Mouse (Mus musculus): ENCODE data around the gene Dnaaf1. TPM values are rescaled to one million over a fixed set of nuclear protein-coding genes. Genes with fewer than 3 reads are reported as not detected.

Dnaaf1 gene
- 0.83 and 2.5 TPM in 2 replicates for polyA plus RNA-seq (2014; fragmentation: Nextera tagmentation; extraction: Ambion mirVana)

- peak; percentile 88 for ATAC-seq (ENCODE audit: low read depth)
- DNase-seq (ENCODE audit: low spot score): peak; percentile 92
- H3K27ac ChIP-seq (replicated peaks; ENCODE audit: low read depth, low read length): no peak within 1 kb of the TSS
Measured at GRCm38 (mm10) chr8:119574437-119575365, at the start of gene Dnaaf1, which contains the start of gene Hsdl1. Gene Dnaaf1 (plus strand): TSS chr8:119575235. Gene Hsdl1 (minus strand): TSS chr8:119575183.

DNA sequence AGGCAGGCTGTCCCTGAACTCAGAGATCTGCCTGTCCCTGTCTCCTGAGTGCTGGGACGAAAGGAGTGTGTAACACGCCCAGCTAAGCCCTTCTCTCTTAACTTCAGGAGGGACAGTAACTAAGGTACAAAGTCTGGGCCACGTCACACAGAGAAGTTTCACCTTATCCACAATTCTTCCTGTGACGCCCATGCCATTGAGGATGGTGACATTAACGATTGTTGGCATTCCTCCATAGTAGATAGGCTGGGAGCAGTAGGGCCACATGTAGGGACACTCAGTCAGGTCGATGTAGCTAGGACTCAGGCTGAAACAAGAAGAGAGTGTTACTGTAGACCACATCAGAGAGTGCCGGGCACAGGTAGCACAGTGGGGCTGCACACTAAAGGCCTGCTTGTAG is 46.3 kb upstream of the Dnaaf1 start:
- Histone ChIP-seq H3K36me3 (ENCODE audit: control insufficient read depth, insufficient read depth, low read length) (peaks cover 95% of the 10 kb centered on the region), H3K27ac (replicated peaks; ENCODE audit: low read depth, low read length) (no peak overlapping the region), H3K9ac (ENCODE audit: low read depth, low read length) (no peak overlapping the region), H3K4me1 (ENCODE audit: control insufficient read depth, insufficient read depth, low read length) (no peaks in the 10 kb centered on the region), H3K4me2 (ENCODE audit: low read depth, low read length) (no peak overlapping the region), H3K9me3 (ENCODE audit: control insufficient read depth, low read length) (no peaks in the 10 kb centered on the region), H3K4me3 (ENCODE audit: low read depth, low read length) (no peak overlapping the region), H3K27me3 (replicated peaks; ENCODE audit: control insufficient read depth, insufficient read depth, low read length) (no peaks in the 10 kb centered on the region)
- ATAC-seq (ENCODE audit: low read depth): no peak
- no peak for DNase-seq (ENCODE audit: low spot score)
- 92% methylated on average over 7 of the region's 7 CpGs for WGBS

More at GRCm38 (mm10) chr8:119574437-119575365, at the start of gene Dnaaf1, which contains the start of gene Hsdl1:
- no peaks in the 10 kb centered on the region for H3K9me3 ChIP-seq (ENCODE audit: control insufficient read depth, low read length)
- peak within 1 kb of the TSS; percentile 79 for H3K4me3 ChIP-seq (ENCODE audit: low read depth, low read length)
- H3K9ac ChIP-seq (ENCODE audit: low read depth, low read length): peak within 1 kb of the TSS; percentile 71
- WGBS: under 1% methylated on average over 47 of the region's 97 CpGs
- H3K4me2 ChIP-seq (ENCODE audit: low read depth, low read length): peak within 1 kb of the TSS; percentile 96
- peaks cover 5% of the 10 kb centered on the region for H3K4me1 ChIP-seq (ENCODE audit: control insufficient read depth, insufficient read depth, low read length)
- no peaks in the 10 kb centered on the region for H3K36me3 ChIP-seq (ENCODE audit: control insufficient read depth, insufficient read depth, low read length)
- peaks cover 9% of the 10 kb centered on the region for H3K27me3 ChIP-seq (replicated peaks; ENCODE audit: control insufficient read depth, insufficient read depth, low read length)

DNA sequence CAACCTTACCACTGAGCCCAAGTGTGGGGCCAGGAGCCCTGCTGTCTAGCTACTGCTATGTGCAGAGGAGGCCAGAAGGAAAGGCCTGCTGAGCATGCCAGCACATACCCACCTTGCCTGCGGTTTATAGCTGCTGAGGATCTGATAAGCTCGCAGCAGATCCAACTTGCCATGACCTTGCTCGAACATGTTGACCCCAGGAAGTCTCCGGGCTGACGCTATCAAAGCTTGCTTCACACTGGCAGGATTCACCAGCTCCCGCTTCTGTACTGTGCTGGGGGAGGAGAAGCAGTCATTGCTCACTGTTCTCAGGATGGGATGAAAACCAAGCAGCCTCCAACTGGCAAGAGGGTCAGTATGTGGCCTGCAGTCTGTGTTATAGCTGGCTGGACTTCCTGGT is 44.1 kb upstream of the Dnaaf1 start:
- H3K9me3 ChIP-seq (ENCODE audit: control insufficient read depth, low read length): no peaks in the 10 kb centered on the region
- H3K4me3 ChIP-seq (ENCODE audit: low read depth, low read length): no peak overlapping the region
- DNase-seq (ENCODE audit: low spot score): no peak
- no peak for ATAC-seq (ENCODE audit: low read depth)
- H3K36me3 ChIP-seq (ENCODE audit: control insufficient read depth, insufficient read depth, low read length): peaks cover 95% of the 10 kb centered on the region
- H3K4me2 ChIP-seq (ENCODE audit: low read depth, low read length): no peak overlapping the region
- no peaks in the 10 kb centered on the region for H3K27me3 ChIP-seq (replicated peaks; ENCODE audit: control insufficient read depth, insufficient read depth, low read length)
- H3K4me1 ChIP-seq (ENCODE audit: control insufficient read depth, insufficient read depth, low read length): no peaks in the 10 kb centered on the region
- WGBS: 90% methylated on average over 6 of the region's 6 CpGs
- no peak overlapping the region for H3K9ac ChIP-seq (ENCODE audit: low read depth, low read length)
- H3K27ac ChIP-seq (replicated peaks; ENCODE audit: low read depth, low read length): no peak overlapping the region

DNA sequence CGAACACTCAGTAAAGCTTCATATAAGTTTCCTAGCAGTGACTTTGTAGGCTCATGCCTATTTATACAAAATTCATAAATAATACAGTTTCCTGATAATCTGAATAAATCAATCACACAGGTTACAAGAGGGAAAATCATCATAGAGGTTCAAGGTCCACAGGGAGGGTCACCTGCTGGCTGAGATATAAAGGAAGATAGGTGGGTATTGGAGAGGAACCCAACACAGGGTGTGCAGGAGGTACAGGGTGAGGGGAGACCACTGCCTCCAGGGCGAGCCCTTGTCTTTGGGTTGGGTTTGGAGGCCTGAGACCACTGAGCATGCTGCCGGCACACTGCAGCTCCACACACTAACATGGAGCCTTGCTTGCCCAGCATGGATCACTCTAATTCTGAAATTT is 43.6 kb upstream of the Dnaaf1 start:
- H3K27ac ChIP-seq (replicated peaks; ENCODE audit: low read depth, low read length): no peak overlapping the region
- H3K4me1 ChIP-seq (ENCODE audit: control insufficient read depth, insufficient read depth, low read length): no peaks in the 10 kb centered on the region
- H3K4me2 ChIP-seq (ENCODE audit: low read depth, low read length): no peak overlapping the region
- peaks cover 100% of the 10 kb centered on the region for H3K36me3 ChIP-seq (ENCODE audit: control insufficient read depth, insufficient read depth, low read length)
- H3K9ac ChIP-seq (ENCODE audit: low read depth, low read length): no peak overlapping the region
- ATAC-seq (ENCODE audit: low read depth) (no peak), DNase-seq (ENCODE audit: low spot score) (no peak)
- H3K4me3 ChIP-seq (ENCODE audit: low read depth, low read length): no peak overlapping the region
- H3K27me3 ChIP-seq (replicated peaks; ENCODE audit: control insufficient read depth, insufficient read depth, low read length): no peaks in the 10 kb centered on the region
- WGBS: 88% methylated on average over 3 of the region's 3 CpGs
- H3K9me3 ChIP-seq (ENCODE audit: control insufficient read depth, low read length): no peaks in the 10 kb centered on the region

- no peaks in the 10 kb centered on the region for H3K4me1 ChIP-seq (ENCODE audit: control insufficient read depth, insufficient read depth, low read length)
- DNase-seq (ENCODE audit: low spot score): no peak
- ATAC-seq (ENCODE audit: low read depth): no peak
- H3K27me3 ChIP-seq (replicated peaks; ENCODE audit: control insufficient read depth, insufficient read depth, low read length): no peaks in the 10 kb centered on the region
- no peak overlapping the region for H3K27ac ChIP-seq (replicated peaks; ENCODE audit: low read depth, low read length)
- H3K9ac ChIP-seq (ENCODE audit: low read depth, low read length): no peak overlapping the region
- H3K9me3 ChIP-seq (ENCODE audit: control insufficient read depth, low read length): no peaks in the 10 kb centered on the region
- H3K36me3 ChIP-seq (ENCODE audit: control insufficient read depth, insufficient read depth, low read length): peaks cover 100% of the 10 kb centered on the region
- no peak overlapping the region for H3K4me2 ChIP-seq (ENCODE audit: low read depth, low read length)
- H3K4me3 ChIP-seq (ENCODE audit: low read depth, low read length): no peak overlapping the region
- 87% methylated on average over 9 of the region's 9 CpGs for WGBS
Measured at GRCm38 (mm10) chr8:119531973-119532372, 43.1 kb upstream of the Dnaaf1 start.

DNA sequence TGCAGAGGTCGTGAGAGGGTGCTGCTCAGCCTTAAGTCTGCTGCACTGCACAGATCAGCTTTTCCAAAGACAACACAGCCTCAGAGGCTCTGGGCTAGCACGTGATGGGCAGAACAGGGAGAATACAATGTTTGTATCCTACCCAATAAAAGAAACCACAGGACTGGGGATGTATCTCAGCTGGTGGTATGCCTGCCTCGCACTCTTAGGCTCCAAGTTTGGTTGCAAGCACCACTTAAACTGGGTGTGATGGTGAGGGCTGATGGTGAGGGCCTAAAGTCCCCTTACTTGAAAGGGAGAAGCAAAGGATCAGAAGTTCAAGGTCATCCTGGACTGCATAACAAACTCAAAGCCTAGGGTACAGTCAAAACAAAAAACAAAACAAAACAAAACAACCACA is 30.4 kb upstream of the Dnaaf1 start:
- Histone ChIP-seq H3K4me2 (ENCODE audit: low read depth, low read length) (no peak overlapping the region), H3K27ac (replicated peaks; ENCODE audit: low read depth, low read length) (no peak overlapping the region; the same call in 1 of the 2 replicates), H3K4me1 (ENCODE audit: control insufficient read depth, insufficient read depth, low read length) (no peaks in the 10 kb centered on the region), H3K4me3 (ENCODE audit: low read depth, low read length) (no peak overlapping the region), H3K9ac (ENCODE audit: low read depth, low read length) (no peak overlapping the region), H3K36me3 (ENCODE audit: control insufficient read depth, insufficient read depth, low read length) (peaks cover 81% of the 10 kb centered on the region), H3K9me3 (ENCODE audit: control insufficient read depth, low read length) (no peaks in the 10 kb centered on the region), H3K27me3 (replicated peaks; ENCODE audit: control insufficient read depth, insufficient read depth, low read length) (no peaks in the 10 kb centered on the region)
- no peak for ATAC-seq (ENCODE audit: low read depth)
- 84% methylated on average over 3 of the region's 3 CpGs for WGBS
- DNase-seq (ENCODE audit: low spot score): no peak

GRCm38 (mm10) chr8:119545180-119545579 is 29.9 kb upstream of the Dnaaf1 start:
- Histone ChIP-seq H3K4me3 (ENCODE audit: low read depth, low read length) (no peak overlapping the region), H3K36me3 (ENCODE audit: control insufficient read depth, insufficient read depth, low read length) (peaks cover 75% of the 10 kb centered on the region), H3K4me2 (ENCODE audit: low read depth, low read length) (no peak overlapping the region), H3K4me1 (ENCODE audit: control insufficient read depth, insufficient read depth, low read length) (no peaks in the 10 kb centered on the region), H3K9ac (ENCODE audit: low read depth, low read length) (no peak overlapping the region; the same call in 1 of the 2 replicates), H3K27ac (replicated peaks; ENCODE audit: low read depth, low read length) (no peak overlapping the region), H3K9me3 (ENCODE audit: control insufficient read depth, low read length) (no peaks in the 10 kb centered on the region), H3K27me3 (replicated peaks; ENCODE audit: control insufficient read depth, insufficient read depth, low read length) (no peaks in the 10 kb centered on the region)
- ATAC-seq (ENCODE audit: low read depth) (no peak), DNase-seq (ENCODE audit: low spot score) (no peak)
- WGBS: 76% methylated on average over 6 of the region's 6 CpGs

DNA sequence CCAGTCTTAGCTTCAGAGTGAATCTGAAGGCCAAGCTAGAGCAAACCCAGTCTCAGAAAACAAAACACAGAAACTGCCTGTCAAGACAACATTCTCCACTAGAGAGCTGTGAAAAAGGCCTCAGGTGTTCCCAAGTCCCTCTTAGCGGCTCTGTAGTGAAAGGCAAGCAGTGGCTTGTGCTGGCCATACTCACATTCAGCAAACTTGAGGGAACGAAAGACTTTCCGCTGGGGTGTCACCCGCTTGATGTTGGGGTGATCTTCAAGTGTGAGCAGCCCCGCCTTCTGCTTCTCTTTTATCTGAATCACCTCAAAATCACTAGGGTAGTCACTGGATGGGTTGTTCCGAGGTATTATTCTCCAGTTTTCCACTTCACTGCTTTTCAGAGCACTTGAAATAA is 29.2 kb upstream of the Dnaaf1 start:
- H3K27ac ChIP-seq (replicated peaks; ENCODE audit: low read depth, low read length): no peak overlapping the region
- no peaks in the 10 kb centered on the region for H3K27me3 ChIP-seq (replicated peaks; ENCODE audit: control insufficient read depth, insufficient read depth, low read length)
- no peak overlapping the region for H3K4me2 ChIP-seq (ENCODE audit: low read depth, low read length)
- H3K36me3 ChIP-seq (ENCODE audit: control insufficient read depth, insufficient read depth, low read length): peaks cover 69% of the 10 kb centered on the region
- 79% methylated on average over 6 of the region's 6 CpGs for WGBS
- ATAC-seq (ENCODE audit: low read depth) (no peak), DNase-seq (ENCODE audit: low spot score) (no peak)
- H3K4me3 ChIP-seq (ENCODE audit: low read depth, low read length): no peak overlapping the region
- no peaks in the 10 kb centered on the region for H3K9me3 ChIP-seq (ENCODE audit: control insufficient read depth, low read length)
- no peaks in the 10 kb centered on the region for H3K4me1 ChIP-seq (ENCODE audit: control insufficient read depth, insufficient read depth, low read length)
- H3K9ac ChIP-seq (ENCODE audit: low read depth, low read length): no peak overlapping the region

All from embryonic facial prominence, embryonic 14.5 days (tissue).